Mouse (Mus musculus) heart, postnatal 4 days (tissue): Measurements from ENCODE around the gene Stxbp2. TPM values are rescaled to one million over a fixed set of nuclear protein-coding genes. Genes with fewer than 3 reads are reported as not detected.

Experiments
- DNase-seq: peaks from one replicate; pipeline ENCODE4 v3.0.0; 2021
- total RNA-seq, 2 experiments: library from RNA; stranded (reverse); gene quantifications; 2 replicates each; pipeline ENCODE4 v1.2.3; 2021

The Stxbp2 gene
- total RNA-seq, 2 experiments from 2014 or later = 15.4 to 17.3 TPM

DNA sequence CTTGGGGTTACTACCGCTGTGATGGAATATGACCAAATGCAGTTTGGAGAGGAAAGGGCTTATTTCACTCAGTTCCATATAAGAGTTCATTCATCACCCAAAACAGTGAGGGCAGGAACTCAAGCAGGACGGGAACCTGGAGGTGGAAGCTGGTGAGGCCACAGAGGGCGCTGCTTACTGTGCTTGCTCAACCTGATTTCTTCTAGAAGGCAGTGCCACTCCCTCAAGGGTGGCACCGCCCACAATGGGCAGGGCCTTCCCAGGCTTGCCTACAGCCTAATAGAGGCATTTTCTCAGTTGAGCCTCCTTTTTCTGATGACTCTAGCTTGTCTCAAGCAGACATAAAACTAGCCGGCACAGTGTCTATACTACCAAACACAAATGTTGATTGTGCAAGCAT, 15.0 kb downstream of the Stxbp2 start:
- DNase-seq = peak; percentile 37

DNA sequence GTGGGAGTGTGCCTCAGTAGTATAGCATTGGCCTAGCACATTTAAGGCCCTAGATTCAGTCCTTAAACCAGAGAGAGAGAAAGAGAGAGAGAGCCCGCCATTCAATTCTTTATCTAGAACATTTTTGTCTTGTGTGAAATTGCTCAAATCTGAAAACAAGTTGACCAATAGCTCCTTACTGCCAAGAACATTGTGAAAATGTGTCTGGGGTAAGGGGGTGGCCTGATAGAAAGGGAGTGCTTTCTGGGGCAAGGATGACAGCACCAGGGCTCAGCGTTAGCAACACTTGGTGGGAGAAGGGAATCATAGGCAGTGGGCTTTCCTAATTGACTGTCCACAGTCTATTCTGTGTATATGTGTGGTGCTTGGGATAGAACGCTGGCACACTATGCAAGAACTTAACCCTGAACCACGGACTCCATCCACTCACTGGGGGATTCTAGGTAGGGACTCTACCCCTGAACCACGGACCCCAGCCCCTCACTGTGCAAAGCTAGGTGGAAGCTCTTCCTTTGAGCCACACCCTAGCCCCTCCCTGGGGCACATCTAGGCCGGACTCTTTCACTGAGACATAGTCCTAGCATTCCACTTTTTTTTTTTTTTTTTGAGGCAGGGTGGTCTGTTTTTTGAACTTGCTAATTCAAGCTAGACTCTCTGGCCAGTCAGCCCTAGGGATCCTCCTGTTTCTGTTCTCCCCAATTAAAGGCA, 16.2 kb downstream of the Stxbp2 start:
- DNase-seq = no peak

DNA sequence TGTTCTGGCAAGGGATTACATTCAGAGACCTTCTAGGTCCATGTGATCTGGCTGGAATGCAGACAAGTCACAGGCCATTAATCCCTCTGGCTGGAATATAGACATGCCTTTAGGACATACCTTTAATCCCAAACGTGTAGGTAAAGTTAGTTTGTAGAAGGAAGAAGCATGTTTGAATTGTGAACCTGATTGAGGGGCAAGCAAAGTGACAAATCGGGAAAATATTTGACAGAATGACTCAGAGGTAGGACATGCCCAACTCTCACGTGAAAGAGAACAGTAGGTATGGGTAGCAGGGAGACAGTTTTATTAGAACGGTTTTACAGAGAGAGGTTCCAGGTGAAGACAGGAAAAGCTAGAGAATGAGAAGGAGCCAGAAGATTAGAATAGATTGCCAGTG, 16.8 kb downstream of the Stxbp2 start:
- DNase-seq = no peak

DNA sequence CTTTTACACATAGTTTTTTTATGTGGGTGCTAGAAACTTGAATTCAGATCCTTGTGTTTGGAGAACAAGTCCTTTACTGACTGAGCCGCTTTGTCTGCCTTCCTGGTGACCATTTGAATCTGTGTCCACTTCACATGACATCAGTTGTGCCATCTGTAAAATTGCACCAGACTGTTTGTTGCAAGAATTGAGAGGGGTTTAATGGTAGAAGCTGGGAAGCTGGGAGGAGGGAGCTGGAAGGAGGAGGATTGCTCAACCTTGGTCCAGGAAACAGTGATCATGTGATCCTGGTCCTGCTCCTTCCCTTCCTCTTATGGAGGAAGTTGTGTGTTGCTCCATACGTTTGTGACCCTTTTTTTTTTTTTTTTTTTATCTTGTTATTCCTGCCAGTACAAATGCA, 17.5 kb downstream of the Stxbp2 start:
- no peak for DNase-seq

DNA sequence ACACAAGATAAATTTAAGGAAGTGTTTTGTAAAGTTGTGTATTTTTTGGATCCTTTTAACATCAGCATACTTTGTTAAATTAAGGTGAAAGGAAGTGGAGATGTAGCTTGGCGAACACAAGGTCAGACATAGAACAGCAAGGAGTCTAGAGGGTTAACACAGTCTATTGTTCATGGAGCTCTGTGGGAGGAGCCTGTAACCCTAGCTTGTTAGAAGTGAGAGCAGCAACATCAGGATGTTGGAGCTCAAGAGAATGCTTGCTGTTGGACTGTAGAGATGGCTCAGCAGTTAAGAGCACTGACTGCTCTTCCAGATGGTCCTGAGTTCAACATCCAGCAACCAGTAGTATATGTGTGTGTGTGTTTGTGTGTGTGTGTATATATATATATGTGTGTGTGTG, 18.2 kb downstream of the Stxbp2 start:
- DNase-seq = no peak

DNA sequence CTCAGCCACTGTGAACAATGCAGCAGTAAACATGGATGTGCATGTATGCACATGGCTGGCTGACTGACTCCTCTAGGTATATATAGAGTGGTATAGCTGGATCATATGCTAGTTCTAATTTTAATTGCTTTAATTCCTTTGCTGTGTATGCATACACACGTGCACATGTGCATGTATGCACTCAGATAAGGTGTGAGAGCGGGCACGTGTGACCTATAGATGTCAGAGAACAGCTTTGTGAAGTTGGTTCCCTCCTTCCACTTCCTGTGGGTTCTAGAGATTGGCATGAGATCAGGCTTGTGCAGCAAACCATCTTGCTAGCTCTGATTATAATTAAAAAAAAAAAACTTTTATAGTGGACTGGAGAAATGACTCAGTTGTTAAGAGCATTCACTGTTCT, 22.1 kb downstream of the Stxbp2 start:
- DNase-seq = no peak

DNA sequence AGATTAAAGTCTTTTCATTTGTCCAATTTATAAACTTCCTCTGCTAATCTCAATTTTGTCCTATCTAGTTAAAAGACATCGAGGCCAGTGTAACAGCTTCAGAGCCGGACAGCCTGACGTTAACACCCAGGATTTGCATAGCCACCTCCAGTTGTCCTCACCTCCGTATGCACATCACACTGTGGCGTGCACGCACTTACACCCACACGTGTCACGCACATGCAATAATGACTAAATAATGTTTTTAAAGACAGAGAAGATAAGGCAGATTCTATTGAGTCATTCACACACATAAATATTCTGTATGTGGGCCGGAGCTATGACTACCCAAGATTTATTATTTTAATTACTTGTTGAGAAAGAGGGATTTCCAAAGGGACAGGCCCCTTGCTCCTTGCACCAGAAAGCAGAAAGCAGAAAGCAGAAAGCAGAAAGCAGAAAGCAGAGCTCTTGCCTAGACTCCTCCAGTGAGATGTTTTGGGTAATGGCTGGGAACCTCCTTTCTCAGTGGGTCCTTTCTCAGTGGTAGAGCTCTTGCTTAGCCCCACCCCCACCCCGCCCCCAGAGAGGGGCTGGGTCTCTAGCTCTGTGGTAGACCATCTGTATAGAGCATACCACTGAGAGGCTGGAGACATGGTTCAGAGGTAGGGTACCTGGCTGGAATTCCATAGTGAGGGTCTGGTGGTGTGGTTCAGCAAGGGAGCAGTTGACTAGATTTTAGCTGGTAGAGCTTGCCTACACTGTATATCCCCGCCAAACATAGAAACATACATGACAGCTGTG, 24.2 kb downstream of the Stxbp2 start:
- no peak for DNase-seq

DNA sequence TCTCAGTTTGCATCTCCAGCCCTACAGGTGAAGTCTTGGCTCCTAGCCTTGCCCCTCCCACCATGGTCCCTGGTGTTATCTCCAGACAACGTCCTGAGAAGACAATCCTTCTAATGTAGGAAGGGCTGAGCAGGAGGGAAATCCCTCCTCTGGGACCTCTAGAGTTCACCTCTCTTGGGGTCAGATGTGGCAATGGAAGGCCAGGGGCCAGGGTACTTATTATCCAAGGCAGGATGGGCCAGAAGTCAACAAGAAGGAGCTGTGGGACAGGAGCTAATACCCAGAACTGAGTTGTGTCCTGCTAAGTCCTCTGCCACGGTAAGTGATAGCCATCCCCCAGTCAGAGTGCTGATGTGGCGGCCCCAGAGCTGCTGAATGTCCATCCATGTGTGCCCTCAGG, 24.8 kb downstream of the Stxbp2 start, which contains the start of gene Retn:
Gene Retn, plus strand, starts transcription at position 245 of the 400 bp plus-strand sequence.
- no peak for DNase-seq

DNA sequence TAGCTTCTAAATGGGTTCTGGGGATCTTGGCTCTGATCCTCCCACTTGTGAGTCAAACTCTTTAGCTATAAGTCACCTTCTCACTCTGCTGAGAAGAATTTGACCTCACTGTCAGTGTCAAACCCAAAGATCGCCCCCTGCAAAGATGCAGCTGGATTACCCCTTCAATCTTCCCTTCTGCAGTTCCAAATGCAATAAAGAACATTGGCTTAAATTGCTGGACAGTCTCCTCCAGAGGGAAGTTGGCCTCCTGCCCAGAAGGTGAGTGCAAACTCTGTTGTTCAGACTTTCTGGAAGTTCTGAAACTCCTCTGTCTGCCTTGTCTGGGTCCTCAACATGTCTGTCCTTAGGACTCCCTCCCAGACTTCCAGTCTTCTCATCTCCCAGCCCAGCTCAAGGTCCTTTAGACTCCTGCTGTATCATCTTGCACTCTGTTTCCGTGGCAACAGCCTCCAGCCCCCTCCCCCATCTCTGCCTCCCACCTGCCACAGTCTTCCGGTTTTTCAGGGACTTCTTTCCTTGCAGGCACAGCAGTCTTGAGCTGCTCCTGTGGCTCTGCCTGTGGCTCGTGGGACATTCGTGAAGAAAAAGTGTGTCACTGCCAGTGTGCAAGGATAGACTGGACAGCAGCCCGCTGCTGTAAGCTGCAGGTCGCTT, 26.1 kb downstream of the Stxbp2 start:
- DNase-seq = no peak

DNA sequence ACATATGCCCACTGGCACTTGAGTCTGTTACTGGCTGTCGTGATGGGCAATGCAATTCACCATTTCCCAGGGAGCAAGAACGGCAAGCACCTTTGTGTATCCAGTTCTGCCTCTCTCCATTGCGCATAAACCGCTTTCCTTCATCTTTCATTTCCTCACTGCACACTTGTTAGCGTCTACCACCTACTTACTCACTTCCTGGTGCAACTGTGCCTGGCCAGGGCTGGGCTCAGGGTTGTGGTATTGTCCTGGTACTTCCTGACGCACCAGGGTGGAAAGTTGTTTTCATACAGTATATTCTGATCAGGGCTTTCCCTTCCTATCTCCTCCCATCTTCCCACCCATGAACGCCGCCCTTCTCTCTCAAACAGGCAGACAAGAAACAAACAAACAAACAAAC, 30.1 kb downstream of the Stxbp2 start:
- no peak for DNase-seq

DNA sequence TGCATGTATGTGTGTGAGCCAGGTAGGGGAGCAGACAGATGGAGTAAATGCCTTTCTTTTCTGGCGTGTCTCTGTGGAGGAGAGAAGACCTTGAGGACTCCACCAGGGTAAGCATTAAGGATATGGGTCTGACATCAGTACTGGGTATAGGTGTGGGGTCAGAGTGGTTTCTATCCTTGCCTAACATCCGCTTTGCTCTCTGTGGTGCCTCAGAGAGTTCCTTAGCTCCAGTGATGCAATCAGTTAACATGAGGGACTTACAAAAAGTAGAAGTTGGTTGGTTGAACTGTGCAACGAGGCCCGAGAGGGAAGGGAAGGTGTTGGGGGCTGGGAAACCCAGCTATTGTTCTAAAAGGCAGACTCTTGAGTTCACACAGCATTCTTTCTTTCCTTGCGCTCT, 33.6 kb downstream of the Stxbp2 start:
- no peak for DNase-seq

DNA sequence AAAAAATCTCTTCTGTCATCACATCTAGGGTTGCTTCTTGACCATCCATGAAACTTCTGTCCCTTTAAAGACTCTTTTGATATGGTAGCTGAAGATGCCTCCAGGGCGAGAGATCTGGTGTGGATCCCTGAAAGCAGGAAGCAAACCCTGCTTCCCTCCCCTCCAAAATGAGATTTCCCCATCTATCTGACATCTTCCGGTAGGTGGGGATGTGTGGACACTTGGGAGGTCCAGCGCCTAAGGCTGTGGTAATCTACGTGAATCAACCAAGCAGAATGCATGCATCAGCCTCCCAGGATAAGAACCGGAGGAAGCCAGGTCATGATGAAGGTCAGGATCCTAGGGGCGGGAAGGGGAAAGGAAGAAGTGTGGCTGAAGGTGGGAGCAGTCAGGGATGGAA, 34.8 kb downstream of the Stxbp2 start, which contains the start of gene Mcemp1:
Gene Mcemp1, plus strand, starts transcription at position 248 of the 400 bp plus-strand sequence.
- no peak for DNase-seq

DNA sequence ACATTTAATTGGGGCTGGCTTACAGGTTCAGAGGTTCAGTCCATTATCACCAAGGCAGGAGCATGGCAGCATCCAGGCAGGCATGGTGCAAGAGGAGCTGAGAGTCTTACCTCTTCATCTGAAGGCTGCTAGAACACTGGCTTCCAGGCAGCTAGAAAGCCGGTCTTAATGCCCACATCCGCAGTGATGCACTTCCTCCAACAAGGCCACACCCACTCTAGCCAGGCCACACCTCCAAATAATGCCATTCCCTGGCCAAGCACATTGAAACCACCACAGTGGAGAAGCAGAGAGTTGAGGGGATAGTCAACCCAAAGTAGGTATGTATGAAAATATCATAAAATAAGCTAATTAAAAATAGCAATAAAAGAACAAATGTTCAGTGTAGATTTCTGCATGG, 39.6 kb downstream of the Stxbp2 start:
- no peak for DNase-seq

DNA sequence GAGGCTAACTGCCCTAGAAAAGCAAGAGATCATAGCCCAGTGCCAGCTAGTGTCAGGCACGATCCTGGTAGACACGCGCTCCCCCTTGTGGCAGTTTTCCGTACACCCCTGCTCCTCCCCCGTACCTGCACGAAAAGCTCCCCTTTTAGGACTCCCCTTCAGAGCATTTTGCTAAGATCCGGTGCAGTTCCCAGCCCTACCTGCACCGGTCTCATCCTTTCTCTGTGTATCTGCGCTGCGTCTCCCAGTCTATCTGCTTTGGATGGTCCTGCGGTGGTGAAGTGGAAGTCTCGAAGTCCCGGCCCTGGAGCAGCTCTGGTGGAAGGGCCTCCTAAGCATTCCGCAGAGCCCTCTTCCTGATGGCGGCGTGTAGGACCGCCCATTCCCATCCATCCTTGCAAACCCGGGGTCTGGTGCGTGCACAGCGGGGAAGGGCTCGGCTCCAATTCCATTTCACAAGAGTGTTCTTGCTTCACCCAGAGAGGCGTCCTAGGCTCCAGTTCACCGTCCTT, 41.3 kb downstream of the Stxbp2 start, which contains the start of gene Fcor:
Gene Fcor, minus strand, starts transcription at position 383 of the 512 bp plus-strand sequence.
- peak; percentile 84 for DNase-seq

DNA sequence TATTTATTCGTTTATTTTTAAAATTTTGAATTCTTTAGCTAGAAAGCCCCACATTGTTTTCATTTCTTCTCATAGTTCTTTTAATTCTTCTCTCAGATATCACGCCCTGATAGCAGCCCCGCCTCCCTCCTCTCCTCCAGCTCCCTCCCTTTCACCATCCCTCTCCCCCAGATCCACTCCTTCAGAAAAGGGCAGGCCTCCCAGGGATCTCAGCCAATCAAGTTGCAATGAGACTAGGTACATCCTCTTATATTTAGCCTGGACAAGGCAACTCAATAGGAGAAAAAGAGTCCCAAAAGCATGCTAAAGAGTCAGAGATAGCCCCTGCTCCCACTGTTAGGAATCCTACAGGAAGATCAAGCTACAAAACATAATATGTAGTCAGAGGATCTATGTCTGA, 43.9 kb downstream of the Stxbp2 start:
- DNase-seq = no peak

DNA sequence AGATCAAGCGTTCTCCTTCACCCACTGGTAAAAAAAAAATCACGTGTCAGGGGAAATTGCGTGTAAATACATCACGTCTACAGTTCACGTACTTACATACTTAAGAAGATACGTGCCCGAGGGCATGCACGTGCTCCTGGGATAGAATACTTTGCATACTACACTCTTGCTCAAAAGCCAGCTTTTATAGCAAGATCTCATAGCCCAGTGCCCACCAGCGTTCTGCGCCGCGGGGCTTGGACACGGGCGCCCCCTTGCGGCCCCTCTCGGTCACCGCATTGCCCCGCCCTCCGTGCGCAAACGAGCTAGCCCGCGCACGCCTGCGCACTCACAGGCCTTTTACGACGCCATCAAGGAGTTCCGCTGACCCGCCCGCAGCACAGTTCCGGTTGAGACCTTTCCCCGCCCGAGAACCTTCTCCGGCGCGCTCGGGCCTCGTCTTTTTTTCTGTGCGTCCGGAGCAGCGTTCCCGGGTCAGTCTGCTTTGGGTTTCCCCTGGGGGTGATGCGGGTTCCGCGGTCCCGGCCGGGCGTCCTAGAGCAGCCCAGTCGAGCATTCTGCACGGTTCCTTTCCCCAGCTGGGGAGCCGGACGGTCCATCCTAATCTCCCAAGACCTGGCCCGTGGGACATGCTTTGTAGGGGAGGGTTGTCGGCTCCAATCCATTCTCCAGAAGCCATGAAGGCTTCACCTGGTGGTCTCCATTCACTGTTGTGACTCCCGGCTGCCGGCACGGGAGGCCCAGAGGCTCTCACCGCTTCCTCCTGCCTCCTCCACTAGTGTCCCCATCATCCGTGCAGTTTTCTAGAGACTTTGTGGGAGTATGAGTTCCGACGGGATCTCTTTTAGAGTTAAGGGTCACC, 45.6 kb downstream of the Stxbp2 start, which contains the start of gene Trappc5:
Gene Trappc5, plus strand, starts transcription at position 169 of the 862 bp plus-strand sequence.
- peak; percentile 95 for DNase-seq

DNA sequence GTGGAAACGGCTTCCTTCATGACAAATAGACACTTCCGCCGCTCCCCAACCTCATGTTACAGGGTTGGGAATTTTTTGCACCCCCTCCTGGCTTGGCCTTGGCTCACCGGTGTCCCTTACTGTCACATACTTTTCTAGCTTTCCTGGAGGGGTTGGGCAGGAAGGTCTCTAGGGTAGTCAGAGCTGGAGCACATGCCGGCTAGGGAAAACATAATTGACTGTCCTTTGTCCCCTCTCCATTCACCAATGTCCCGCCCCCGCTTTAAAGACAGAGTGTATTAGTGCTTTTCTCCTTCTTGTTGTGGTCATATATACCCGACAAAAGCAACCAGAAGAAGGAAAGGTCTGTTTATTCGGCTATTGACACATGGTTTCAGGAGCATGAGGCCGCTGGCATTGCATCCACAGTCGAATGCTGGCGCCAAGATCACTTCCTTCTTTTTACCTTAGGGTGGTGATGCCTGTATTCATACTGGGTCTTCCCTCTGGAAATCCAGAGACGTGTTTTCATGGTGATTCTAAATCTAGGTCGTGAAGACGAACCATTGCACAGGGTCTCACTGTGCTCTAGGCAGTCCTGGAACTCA, 46.3 kb downstream of the Stxbp2 start:
- no peak for DNase-seq

DNA sequence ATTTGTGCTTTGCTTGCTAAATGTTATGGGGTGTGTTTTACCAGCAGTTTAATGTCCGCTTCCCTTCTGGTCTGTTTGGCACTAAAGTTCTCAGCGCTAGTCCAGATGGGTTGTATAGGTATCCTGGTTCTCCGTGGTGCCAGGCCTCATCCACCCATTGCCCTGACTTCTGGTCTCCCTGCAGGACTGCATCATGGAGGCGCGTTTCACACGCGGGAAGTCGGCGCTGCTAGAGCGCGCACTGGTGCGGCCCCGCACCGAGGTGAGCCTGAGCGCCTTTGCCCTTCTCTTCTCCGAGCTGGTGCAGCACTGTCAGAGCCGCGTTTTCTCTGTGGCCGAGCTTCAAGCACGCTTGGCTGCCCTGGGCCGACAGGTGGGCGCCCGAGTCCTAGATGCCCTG, 48.1 kb downstream of the Stxbp2 start:
- no peak for DNase-seq

DNA sequence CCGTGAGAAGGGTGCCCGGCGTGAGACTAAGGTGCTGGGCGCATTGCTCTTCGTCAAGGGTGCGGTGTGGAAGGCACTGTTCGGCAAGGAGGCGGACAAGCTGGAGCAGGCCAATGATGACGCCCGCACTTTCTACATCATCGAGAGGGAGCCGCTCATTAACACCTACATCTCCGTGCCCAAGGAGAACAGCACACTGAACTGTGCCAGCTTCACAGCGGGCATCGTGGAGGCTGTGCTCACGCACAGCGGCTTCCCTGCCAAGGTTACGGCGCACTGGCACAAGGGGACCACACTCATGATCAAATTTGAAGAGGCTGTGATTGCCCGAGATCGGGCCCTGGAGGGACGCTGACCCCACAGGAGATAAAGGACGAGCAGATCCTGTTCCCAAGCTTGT, 48.5 kb downstream of the Stxbp2 start:
- no peak for DNase-seq

DNA sequence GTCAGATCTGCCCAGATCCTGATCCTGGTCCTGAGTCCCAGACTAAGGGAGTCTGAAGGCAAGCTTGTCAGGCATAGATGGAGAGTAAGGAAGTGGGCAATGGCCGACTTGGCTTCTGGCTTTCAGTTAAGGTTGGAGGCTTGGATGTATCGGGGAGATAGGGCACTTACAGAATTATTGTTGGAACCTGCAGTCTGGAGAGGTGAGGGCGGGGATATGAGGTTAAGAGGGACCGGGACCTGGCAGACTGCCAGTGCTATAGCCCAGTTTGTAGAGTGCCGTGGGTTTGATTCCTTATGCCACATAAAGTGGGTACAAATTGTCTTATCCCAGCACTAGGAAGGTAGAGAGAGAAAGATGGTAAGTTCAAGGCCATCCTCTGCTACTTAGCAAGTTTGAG, 48.9 kb downstream of the Stxbp2 start:
- DNase-seq = no peak

DNA sequence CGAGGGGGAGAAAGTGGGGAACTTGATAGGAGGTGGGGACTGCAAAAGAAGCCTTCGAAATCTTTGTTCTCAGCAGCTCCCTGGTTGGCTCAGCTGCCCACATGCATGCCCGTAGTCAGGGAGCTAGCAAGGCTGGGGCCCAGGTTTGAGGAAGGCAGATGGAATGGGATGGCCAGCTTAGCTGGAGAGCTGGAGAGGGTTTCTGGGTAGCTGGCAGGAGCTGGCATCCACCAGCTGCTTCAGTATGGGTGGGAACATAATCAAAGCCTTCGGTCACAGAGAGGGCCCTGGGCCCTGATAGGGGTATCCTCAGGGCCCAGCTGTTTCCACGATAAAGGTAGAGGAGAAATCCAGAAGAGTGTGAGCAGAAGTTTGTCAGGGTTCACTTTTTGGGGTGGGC, 51.7 kb downstream of the Stxbp2 start:
- no peak for DNase-seq
